Mouse (Mus musculus) E14TG2a.4 (cell line): ENCODE results near the gene Srbd1.

ENCODE experiments used
- H3K27me3 ChIP-seq: 2 replicates; pipeline ENCODE4 v1.6.1; 2014; ENCODE audit warnings: low read length, control low read depth; ENCODE audit not compliant: insufficient read depth
- H3K36me3 ChIP-seq: 2 replicates; pipeline ENCODE4 v1.6.1; 2014; ENCODE audit warnings: low read length, control low read depth; ENCODE audit not compliant: insufficient read depth
- H3K4me1 ChIP-seq: replicated peaks from 2 replicates; pipeline ENCODE4 v1.6.1; 2014; ENCODE audit warnings: low read depth, low read length, control low read depth
- H3K4me3 ChIP-seq: replicated peaks from 2 replicates; pipeline ENCODE4 v1.5.1; 2014; ENCODE audit warnings: mild to moderate bottlenecking, low read length
- H3K9me3 ChIP-seq: 2 replicates; pipeline ENCODE4 v1.6.1; 2014; ENCODE audit warnings: low read length, control low read depth
- CTCF ChIP-seq: conservative IDR thresholded peaks from 2 replicates; pipeline ENCODE4 v1.5.1; 2014; ENCODE audit warnings: low read length
- NANOG ChIP-seq: IDR thresholded peaks from 2 replicates; pipeline ENCODE4 v1.6.1; 2014; ENCODE audit warnings: borderline replicate concordance, low read length, mixed read lengths
- POU5F1 ChIP-seq: IDR thresholded peaks from 2 replicates; pipeline ENCODE4 v1.6.1; 2014; ENCODE audit warnings: low read length, borderline replicate concordance

Srbd1 gene

GRCm38 (mm10) chr17:85943994-85944640 is 200.9 kb downstream of the Srbd1 start:
- Histone ChIP-seq H3K9me3 (0 out of 2 replicates have a peak, but pooled peaks cover 2% of the 10 kb centered on the region), H3K4me1 (no peaks in the 10 kb centered on the region), H3K4me3 (no peak overlapping the region), H3K27me3 (peaks cover 22% of the 10 kb centered on the region), H3K36me3 (no peaks in the 10 kb centered on the region)
- TF ChIP-seq CTCF (no peak), NANOG (no peak), POU5F1 (no peak)

GRCm38 (mm10) chr17:85943551-85943981 is 201.4 kb downstream of the Srbd1 start:
- Histone ChIP-seq H3K4me3 (no peak overlapping the region), H3K4me1 (no peaks in the 10 kb centered on the region), H3K36me3 (no peaks in the 10 kb centered on the region), H3K9me3 (0 out of 2 replicates have a peak, but pooled peaks cover 2% of the 10 kb centered on the region), H3K27me3 (peaks cover 27% of the 10 kb centered on the region)
- TF ChIP-seq CTCF: no peak
- TF ChIP-seq POU5F1: no peak

GRCm38 (mm10) chr17:85943071-85943470 is 201.9 kb downstream of the Srbd1 start:
- 0 out of 2 replicates have a peak, but pooled peaks cover 2% of the 10 kb centered on the region for H3K9me3 ChIP-seq
- H3K4me1 ChIP-seq: no peaks in the 10 kb centered on the region
- TF ChIP-seq CTCF (no peak), NANOG (no peak), POU5F1 (no peak)
- H3K36me3 ChIP-seq: no peaks in the 10 kb centered on the region
- H3K27me3 ChIP-seq: peaks cover 25% of the 10 kb centered on the region
- no peak overlapping the region for H3K4me3 ChIP-seq

- no peaks in the 10 kb centered on the region for H3K36me3 ChIP-seq
- H3K4me3 ChIP-seq: no peak overlapping the region
- TF ChIP-seq NANOG (no peak), CTCF (no peak), POU5F1 (no peak)
- H3K4me1 ChIP-seq: no peaks in the 10 kb centered on the region
- peaks cover 8% of the 10 kb centered on the region for H3K9me3 ChIP-seq
- peaks cover 19% of the 10 kb centered on the region for H3K27me3 ChIP-seq
Observed at GRCm38 (mm10) chr17:85942123-85942522, 202.9 kb downstream of the Srbd1 start.

- H3K36me3 ChIP-seq: no peaks in the 10 kb centered on the region
- TF ChIP-seq CTCF: no peak
- TF ChIP-seq POU5F1: no peak
- no peak for TF ChIP-seq NANOG
- peaks cover 17% of the 10 kb centered on the region for H3K27me3 ChIP-seq
- H3K4me3 ChIP-seq: no peak overlapping the region
- no peaks in the 10 kb centered on the region for H3K4me1 ChIP-seq
- H3K9me3 ChIP-seq: peaks cover 13% of the 10 kb centered on the region
Observed at GRCm38 (mm10) chr17:85941141-85941738, 203.7 kb downstream of the Srbd1 start.

- H3K4me3 ChIP-seq: no peak overlapping the region
- no peaks in the 10 kb centered on the region for H3K36me3 ChIP-seq
- no peak for TF ChIP-seq POU5F1
- TF ChIP-seq CTCF: no peak
- no peak for TF ChIP-seq NANOG
- H3K9me3 ChIP-seq: peaks cover 13% of the 10 kb centered on the region
- peaks cover 11% of the 10 kb centered on the region; the same call in 1 of the 2 replicates for H3K4me1 ChIP-seq
- H3K27me3 ChIP-seq: peaks cover 34% of the 10 kb centered on the region
Observed at GRCm38 (mm10) chr17:85937131-85937530, 207.8 kb downstream of the Srbd1 start.

GRCm38 (mm10) chr17:85935268-85935667 is 209.7 kb downstream of the Srbd1 start:
- Histone ChIP-seq H3K27me3 (peaks cover 48% of the 10 kb centered on the region), H3K9me3 (peaks cover 10% of the 10 kb centered on the region), H3K4me3 (no peak overlapping the region), H3K36me3 (no peaks in the 10 kb centered on the region), H3K4me1 (peaks cover 14% of the 10 kb centered on the region; the same call in 1 of the 2 replicates)
- TF ChIP-seq NANOG: peak; percentile 64; the same call in 1 of the 2 replicates
- no peak for TF ChIP-seq CTCF
- TF ChIP-seq POU5F1: no peak
